20 mouse cellular contexts compared by ENCODE assay signal in the genomic region with DNA sequence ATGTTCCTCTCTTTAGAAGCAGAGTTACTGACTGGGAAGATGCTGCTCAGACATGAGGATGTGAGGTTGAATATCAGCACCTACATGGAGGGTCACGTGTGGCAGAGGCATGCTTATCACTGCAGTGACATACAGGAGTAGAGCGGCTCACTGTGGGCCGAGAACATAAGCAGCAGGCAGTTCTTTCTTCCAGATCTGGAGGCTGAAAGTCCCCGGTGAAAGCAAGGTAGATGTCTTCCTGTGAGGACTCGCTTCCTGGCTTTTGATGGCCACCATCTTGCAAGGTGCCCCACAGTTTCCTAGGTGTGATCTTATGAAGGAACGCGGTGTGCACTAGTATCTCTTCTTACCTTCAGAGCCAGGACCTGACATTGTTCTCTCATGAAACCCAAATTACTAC.
A peak's percentile ranks its signal among the peaks of the same experiment; 100 is the strongest.
DNase-seq lines count a peak whose midpoint lies in the region; ATAC-seq and TF ChIP-seq lines count a peak whose summit lies in the region.
"Had no signal": no experiment of that assay in that cellular context is flagged by ENCODE, and none has a peak within 500 bp of the region (broad histone marks: within the 10 kb centered on the region; RNA-seq: fewer than 3 reads in every experiment).

No protein-coding gene starts in this region.

- H3K9ac ChIP-seq in midbrain, postnatal 0 days (replicated peaks; ENCODE audit: low read length, poor library complexity, severe bottlenecking) = no peak overlapping the region
- no peak overlapping the region for H3K9ac ChIP-seq in midbrain, embryonic 12.5 days (replicated peaks)
- H3K9ac ChIP-seq: embryonic facial prominence, embryonic 13.5 days; forebrain, embryonic 13.5 days; heart, embryonic 15.5 days; hindbrain, embryonic 12.5 days had no signal

- H3K27ac ChIP-seq in midbrain, embryonic 10.5 days (replicated peaks) = peak overlapping the region; percentile 88
- no peak overlapping the region for H3K27ac ChIP-seq in midbrain, postnatal 0 days (ENCODE audit: low read depth, low read length)
- H3K27ac ChIP-seq in midbrain, embryonic 12.5 days (replicated peaks) = peak overlapping the region; percentile 53
- H3K27ac ChIP-seq: embryonic facial prominence, embryonic 13.5 days; gastrocnemius, adult 2 months; heart, embryonic 15.5 days had no signal

- 94% methylated on average over 7 of the region's 7 CpGs for WGBS in midbrain, embryonic 10.5 days
- WGBS in midbrain, postnatal 0 days = 94% methylated on average over 7 of the region's 7 CpGs
- 95% methylated on average over 7 of the region's 7 CpGs for WGBS in midbrain, embryonic 12.5 days

- no peak for TF ChIP-seq CTCF in midbrain, postnatal 0 days (IDR thresholded peaks at IDR 0.05)

- no peak overlapping the region for H3K4me3 ChIP-seq in midbrain, embryonic 10.5 days
- H3K4me3 ChIP-seq in midbrain, postnatal 0 days (ENCODE audit: low read depth, low read length) = no peak overlapping the region
- H3K4me3 ChIP-seq in midbrain, embryonic 12.5 days = no peak overlapping the region
- H3K4me3 ChIP-seq: embryonic facial prominence, embryonic 13.5 days; forebrain, embryonic 13.5 days; gastrocnemius, adult 2 months; heart, embryonic 15.5 days; hindbrain, embryonic 12.5 days had no signal

- H3K9me3 ChIP-seq in midbrain, embryonic 10.5 days (replicated peaks) = no peaks in the 10 kb centered on the region
- no peaks in the 10 kb centered on the region for H3K9me3 ChIP-seq in midbrain, postnatal 0 days (ENCODE audit: low read length)
- H3K9me3 ChIP-seq in midbrain, embryonic 12.5 days = no peaks in the 10 kb centered on the region
- H3K9me3 ChIP-seq: embryonic facial prominence, embryonic 13.5 days; forebrain, embryonic 13.5 days; heart, embryonic 15.5 days; hindbrain, embryonic 12.5 days had no signal

- no peak overlapping the region for H3K4me2 ChIP-seq in midbrain, postnatal 0 days (ENCODE audit: low read depth, low read length, poor library complexity, severe bottlenecking)
- no peak overlapping the region for H3K4me2 ChIP-seq in midbrain, embryonic 12.5 days (replicated peaks)
- H3K4me2 ChIP-seq: embryonic facial prominence, embryonic 13.5 days; forebrain, embryonic 13.5 days; heart, embryonic 11.5 days; heart, embryonic 15.5 days; hindbrain, embryonic 12.5 days had no signal

- H3K27me3 ChIP-seq in midbrain, embryonic 10.5 days (ENCODE audit: low read depth, poor library complexity, severe bottlenecking) = peaks cover 17% of the 10 kb centered on the region
- H3K27me3 ChIP-seq in midbrain, postnatal 0 days (ENCODE audit: insufficient read depth, low read length) = no peaks in the 10 kb centered on the region
- peaks cover 21% of the 10 kb centered on the region; the same call in 1 of the 2 replicates for H3K27me3 ChIP-seq in midbrain, embryonic 12.5 days
- H3K27me3 ChIP-seq: hindbrain, embryonic 12.5 days had no signal

- peak; percentile 61 for DNase-seq in heart, adult 11 months
- no peak for DNase-seq in heart, postnatal 25 days (ENCODE audit: low spot score)
- DNase-seq in midbrain, embryonic 10.5 days (ENCODE audit: low spot score) = no peak
- no peak for DNase-seq in midbrain, postnatal 0 days (ENCODE audit: low spot score)
- DNase-seq in testis, postnatal 14 days (ENCODE audit: low spot score) = no peak
- DNase-seq in gastrocnemius, postnatal 14 days = no peak
- DNase-seq: adrenal gland, postnatal 10 days; cerebellum, adult 11 months; cerebellum, adult 8-10 months; cerebellum, postnatal 14 days; gastrocnemius, adult 2 months; gastrocnemius, postnatal 36 days; heart, adult 18-20 months; heart, postnatal 36 days had no signal

- H3K36me3 ChIP-seq in midbrain, embryonic 10.5 days = no peaks in the 10 kb centered on the region
- no peaks in the 10 kb centered on the region for H3K36me3 ChIP-seq in midbrain, postnatal 0 days (ENCODE audit: insufficient read depth, low read length)
- no peaks in the 10 kb centered on the region for H3K36me3 ChIP-seq in midbrain, embryonic 12.5 days
- H3K36me3 ChIP-seq: embryonic facial prominence, embryonic 13.5 days; heart, embryonic 15.5 days; hindbrain, embryonic 12.5 days had no signal

- ATAC-seq in midbrain, postnatal 0 days (ENCODE audit: low FRiP score) = no peak
- ATAC-seq in midbrain, embryonic 12.5 days (ENCODE audit: low FRiP score, low read depth) = no peak

- intact Hi-C loops in heart, postnatal 25 days (cut with DNase I) = no loop called here
- intact Hi-C loops in gastrocnemius, postnatal 14 days (cut with DNase I; ENCODE audit: low total_unique reads) = no loop called here

- peaks cover 40% of the 10 kb centered on the region for H3K4me1 ChIP-seq in midbrain, embryonic 10.5 days
- peaks cover 10% of the 10 kb centered on the region; the same call in 1 of the 2 replicates for H3K4me1 ChIP-seq in midbrain, postnatal 0 days (ENCODE audit: insufficient read depth, low read length)
- H3K4me1 ChIP-seq in midbrain, embryonic 12.5 days = peaks cover 27% of the 10 kb centered on the region
